Mouse (Mus musculus) midbrain, postnatal 0 days (tissue): ENCODE data around the gene Kat7. TPM values are rescaled to one million over a fixed set of nuclear protein-coding genes. Genes with fewer than 3 reads are reported as not detected.

ENCODE experiments used
- ATAC-seq: fragments of 200-750 bp; cut with Nextera tagmentation; 2 replicates; pipeline ENCODE4 v1.8.0; 2017; ENCODE audit warnings: moderate number of reproducible peaks, mild to moderate bottlenecking, moderate TSS enrichment, moderate library complexity; ENCODE audit not compliant: low FRiP score
- DNase-seq: peaks from one replicate; pipeline ENCODE4 v3.0.0-alpha.2; 2015; ENCODE audit warnings: low spot score
- H3K27ac ChIP-seq: fragments of 300-500 bp; sonication (generic); 2 replicates; pipeline ENCODE4 v1.5.1; 2014; ENCODE audit warnings: low read depth, mild to moderate bottlenecking, low read length, mixed read lengths
- H3K27me3 ChIP-seq: fragments of 300-500 bp; sonication (generic); 2 replicates; pipeline ENCODE4 v1.6.1; 2014; ENCODE audit warnings: low read length, control low read depth, mixed read lengths; ENCODE audit not compliant: insufficient read depth
- H3K36me3 ChIP-seq: fragments of 300-500 bp; sonication (generic); 2 replicates; pipeline ENCODE4 v1.6.1; 2014; ENCODE audit warnings: low read length, control low read depth, mixed read lengths; ENCODE audit not compliant: insufficient read depth
- H3K4me1 ChIP-seq: fragments of 300-500 bp; sonication (generic); 2 replicates; pipeline ENCODE4 v1.6.1; 2014; ENCODE audit warnings: mild to moderate bottlenecking, control low read depth, antibody characterized with exemption, low read length, mixed read lengths; ENCODE audit not compliant: insufficient read depth
- H3K4me2 ChIP-seq: fragments of 300-500 bp; sonication (generic); 2 replicates; pipeline ENCODE4 v1.6.1; 2014; ENCODE audit warnings: low read depth, mild to moderate bottlenecking, low read length, mixed read lengths; ENCODE audit not compliant: poor library complexity, severe bottlenecking
- H3K4me3 ChIP-seq: fragments of 300-500 bp; sonication (generic); 2 replicates; pipeline ENCODE4 v1.5.1; 2014; ENCODE audit warnings: low read depth, mild to moderate bottlenecking, low read length, moderate library complexity
- H3K9ac ChIP-seq: fragments of 300-500 bp; sonication (generic); replicated peaks from 2 replicates; pipeline ENCODE4 v1.6.1; 2014; ENCODE audit warnings: mild to moderate bottlenecking, low read length, moderate library complexity, mixed read lengths; ENCODE audit not compliant: poor library complexity, severe bottlenecking
- H3K9me3 ChIP-seq: fragments of 300-500 bp; sonication (generic); 2 replicates; pipeline ENCODE4 v1.6.1; 2016; ENCODE audit warnings: low read length, control low read depth
- CTCF ChIP-seq: IDR thresholded peaks from 2 replicates; pipeline ENCODE4 v1.5.1; 2016; ENCODE audit warnings: antibody characterized with exemption, mild to moderate bottlenecking
- WGBS: fragments of 180-500 bp; shearing (Covaris S2); extraction: QIAGEN DNeasy Blood & Tissue Kit; methylation state at CpG from one replicate; pipeline ENCODE4 v1.1.7; 2014; 5-methylcytosine and 5-hydroxymethylcytosine counted together
- polyA plus RNA-seq: library from polyadenylated mRNA; unstranded; fragments of >200 nt; fragmentation: Nextera tagmentation; extraction: Ambion mirVana; gene quantifications from 2 replicates; pipeline ENCODE4 v1.2.1, GENCODE M21; 2015
- total RNA-seq: library from RNA; depleted of rRNA; stranded (reverse); fragments of >200 nt; gene quantifications from 2 replicates; pipeline ENCODE4 v1.2.3, GENCODE M21; 2014; rRNA removed

The Kat7 gene
- total and polyA plus RNA-seq, 2 experiments from 2014 or later = 72.5 to 72.7 TPM

GRCm38 (mm10) chr11:95231688-95232328 is 78.2 kb downstream of the Kat7 start:
- no peaks in the 10 kb centered on the region for H3K9me3 ChIP-seq
- H3K27me3 ChIP-seq = 0 out of 2 replicates have a peak, but pooled peaks cover 4% of the 10 kb centered on the region
- H3K4me2 ChIP-seq = peak overlapping the region; percentile 42
- no peaks in the 10 kb centered on the region for H3K4me1 ChIP-seq
- peak; percentile 47; the same call in 1 of the 2 replicates for ATAC-seq
- H3K9ac ChIP-seq = 0 out of 2 replicates have a peak overlapping the region, but pooled peaks have one; percentile 39
- DNase-seq = peak; percentile 65
- no peaks in the 10 kb centered on the region for H3K36me3 ChIP-seq
- H3K27ac ChIP-seq = no peak overlapping the region
- WGBS = 13% methylated on average over 21 of the region's 24 CpGs
- 0 out of 2 replicates have a peak overlapping the region, but pooled peaks have one; percentile 14 for H3K4me3 ChIP-seq
- peak; percentile 83 for TF ChIP-seq CTCF

- H3K36me3 ChIP-seq = no peaks in the 10 kb centered on the region
- no peak overlapping the region for H3K9ac ChIP-seq
- no peak for DNase-seq
- no peak for TF ChIP-seq CTCF
- peaks cover 4% of the 10 kb centered on the region; the same call in 1 of the 2 replicates for H3K27me3 ChIP-seq
- H3K4me2 ChIP-seq = no peak overlapping the region
- H3K4me1 ChIP-seq = 0 out of 2 replicates have a peak, but pooled peaks cover 8% of the 10 kb centered on the region
- 62% methylated on average over 5 of the region's 5 CpGs for WGBS
- no peaks in the 10 kb centered on the region for H3K9me3 ChIP-seq
- no peak overlapping the region for H3K27ac ChIP-seq
- H3K4me3 ChIP-seq = no peak overlapping the region
- ATAC-seq = no peak
Measured at GRCm38 (mm10) chr11:95227467-95227866, 82.6 kb downstream of the Kat7 start.

- TF ChIP-seq CTCF = no peak
- Histone ChIP-seq H3K27ac (no peak overlapping the region), H3K4me3 (no peak overlapping the region), H3K4me2 (no peak overlapping the region), H3K4me1 (0 out of 2 replicates have a peak, but pooled peaks cover 8% of the 10 kb centered on the region), H3K9ac (no peak overlapping the region), H3K27me3 (no peaks in the 10 kb centered on the region; the same call in 1 of the 2 replicates), H3K36me3 (no peaks in the 10 kb centered on the region), H3K9me3 (no peaks in the 10 kb centered on the region)
- no peak for DNase-seq
- WGBS = 25% methylated on average over 7 of the region's 7 CpGs
- ATAC-seq = no peak
Measured at GRCm38 (mm10) chr11:95225448-95225847, 84.6 kb downstream of the Kat7 start.

Other genes with a start within 250 kb of the Kat7 start
- 33.2 and 38.3 TPM in 2 replicates for gene Itga3, start 233.4 kb downstream of the Kat7 start, total RNA-seq
- gene Itga3, start 233.4 kb downstream of the Kat7 start, polyA plus RNA-seq = 11.2 and 12.3 TPM in 2 replicates
- 0.33 TPM in 1 of 2 replicates, not detected in the other for gene Dlx3, start 190.1 kb downstream of the Kat7 start, total RNA-seq
- not detected in 2 replicates for gene Dlx3, start 190.1 kb downstream of the Kat7 start, polyA plus RNA-seq
- gene Dlx4, start 164.0 kb downstream of the Kat7 start, total RNA-seq = 0.60 TPM in 1 of 2 replicates, not detected in the other
- gene Dlx4, start 164.0 kb downstream of the Kat7 start, polyA plus RNA-seq = 0.47 and 0.51 TPM in 2 replicates
- gene Tac4, start 48.7 kb downstream of the Kat7 start, total RNA-seq = not detected in 2 replicates
- not detected in 2 replicates for gene Tac4, start 48.7 kb downstream of the Kat7 start, polyA plus RNA-seq
- gene Fam117a, start 26.8 kb upstream of the Kat7 start, total RNA-seq = 5.3 and 6.1 TPM in 2 replicates
- gene Fam117a, start 26.8 kb upstream of the Kat7 start, polyA plus RNA-seq = 1.1 and 1.6 TPM in 2 replicates
- 92.4 and 99.1 TPM in 2 replicates for gene Slc35b1, start 74.4 kb upstream of the Kat7 start, total RNA-seq
- 154 and 168 TPM in 2 replicates for gene Slc35b1, start 74.4 kb upstream of the Kat7 start, polyA plus RNA-seq
- 54.3 and 66.5 TPM in 2 replicates for gene Spop, start 103.8 kb upstream of the Kat7 start, total RNA-seq
- 192 and 231 TPM in 2 replicates for gene Spop, start 103.8 kb upstream of the Kat7 start, polyA plus RNA-seq
- 22.3 and 22.8 TPM in 2 replicates for gene Nxph3, start 204.3 kb upstream of the Kat7 start, total RNA-seq
- gene Nxph3, start 204.3 kb upstream of the Kat7 start, polyA plus RNA-seq = 5.1 and 5.6 TPM in 2 replicates